Mouse (Mus musculus): ENCODE results near the gene Scube2.

DNA sequence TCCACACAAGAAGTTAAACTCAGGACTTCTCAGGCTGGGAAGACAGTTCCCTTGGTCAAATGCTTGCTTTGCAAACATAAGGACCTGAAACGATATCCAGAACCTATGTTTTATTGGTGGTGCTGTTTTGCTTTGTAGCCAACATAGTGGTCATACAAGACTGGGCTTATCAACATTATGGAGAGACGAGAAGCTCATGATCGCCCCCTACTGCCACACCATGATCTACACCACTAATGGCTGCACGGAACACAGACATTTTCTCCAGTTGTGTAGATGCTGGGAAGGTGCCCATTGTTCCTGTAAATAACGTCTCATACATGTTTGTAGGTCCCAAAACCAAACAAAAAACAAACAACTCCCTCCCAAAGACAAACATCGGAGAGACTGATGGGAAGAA, 60.6 kb downstream of the Scube2 start:
- TF ChIP-seq CTCF (IDR thresholded peaks at IDR 0.05; ENCODE audit: low read depth, low read length), result peak; percentile 37
- no peak for TF ChIP-seq POLR2A (IDR thresholded peaks at IDR 0.05; ENCODE audit: insufficient read depth, low read length)
- no peak for TF ChIP-seq EP300 (IDR thresholded peaks at IDR 0.05; ENCODE audit: insufficient read depth, low read depth, low read length)

Data from ES-Bruce4 (cell line).